Mouse (Mus musculus): ENCODE measurements at regions not wholly inside any gene's neighbourhood (a gene's known extent, or its start where the extent isn't known, plus 50 kb on each side); places are given as distances from the start of the nearest gene placed in this dataset.
A peak's percentile ranks its signal among the peaks of the same experiment; 100 is the strongest.
"Not testable (repeated sequence)": the region's sequence is repeated elsewhere in the genome, so short reads cannot be mapped to it uniquely, and the experiment has no call there.

- no peak for DNase-seq (ENCODE audit: low spot score in 2 of 2)
Measured at GRCm38 (mm10) chr17:60268846-60269245, 1255.7 kb upstream of the Nudt12 start.

GRCm38 (mm10) chr17:60267247-60268216 lies 1254.4 kb upstream of the Nudt12 start:
- DNase-seq (ENCODE audit: low spot score in 2 of 2), result peak in 1 of 2 experiments; percentile 3

GRCm38 (mm10) chr17:60255338-60255737 lies 1242.2 kb upstream of the Nudt12 start:
- DNase-seq (ENCODE audit: low spot score in 2 of 2), result not testable (repeated sequence)

GRCm38 (mm10) chr17:60249923-60250322 lies 1236.8 kb upstream of the Nudt12 start:
- no peak for DNase-seq (ENCODE audit: low spot score in 2 of 2)

- DNase-seq (ENCODE audit: low spot score in 2 of 2), result no peak
Measured at GRCm38 (mm10) chr17:60234519-60234918, 1221.3 kb upstream of the Nudt12 start.

- no peak for DNase-seq (ENCODE audit: low spot score in 2 of 2)
Measured at GRCm38 (mm10) chr17:60197004-60197403, 1183.8 kb upstream of the Nudt12 start.

- DNase-seq (ENCODE audit: low spot score in 2 of 2), result no peak
Measured at GRCm38 (mm10) chr17:60181241-60181640, 1168.1 kb upstream of the Nudt12 start.

- no peak for DNase-seq (ENCODE audit: low spot score in 2 of 2)
Measured at GRCm38 (mm10) chr17:60180646-60181045, 1167.5 kb upstream of the Nudt12 start.

- no peak for DNase-seq (ENCODE audit: low spot score in 2 of 2)
Measured at GRCm38 (mm10) chr17:60165592-60165991, 1152.4 kb upstream of the Nudt12 start.

GRCm38 (mm10) chr17:60130589-60130988 lies 1117.4 kb upstream of the Nudt12 start:
- no peak for DNase-seq (ENCODE audit: low spot score in 2 of 2)

GRCm38 (mm10) chr17:60098763-60099162 lies 1085.6 kb upstream of the Nudt12 start:
- no peak for DNase-seq (ENCODE audit: low spot score in 2 of 2)

Measured in layer of hippocampus, postnatal 10 days (tissue).